Mouse (Mus musculus): ENCODE measurements around the gene 2010111I01Rik.
A peak's percentile ranks its signal among the peaks of the same experiment; 100 is the strongest.
"Not testable (repeated sequence)": the region's sequence is repeated elsewhere in the genome, so short reads cannot be mapped to it uniquely, and the experiment has no call there.

The 2010111I01Rik gene

GRCm38 (mm10) chr13:63223026-63223770, 258.5 kb downstream of the 2010111I01Rik start:
- DNase-seq = no peak

- DNase-seq = peak in 1 of 2 experiments; percentile 8
Observed at GRCm38 (mm10) chr13:63225796-63226583, 261.3 kb downstream of the 2010111I01Rik start.

GRCm38 (mm10) chr13:63227785-63228184, 263.1 kb downstream of the 2010111I01Rik start:
- no peak for DNase-seq

- peak in 1 of 2 experiments; percentile 53 for DNase-seq
Observed at GRCm38 (mm10) chr13:63230955-63231701, 266.4 kb downstream of the 2010111I01Rik start.

GRCm38 (mm10) chr13:63231702-63232070, 267.0 kb downstream of the 2010111I01Rik start:
- peak; percentile 59 to 76 for DNase-seq

- DNase-seq = no peak
Observed at GRCm38 (mm10) chr13:63232558-63232957, 267.9 kb downstream of the 2010111I01Rik start.

- DNase-seq = not testable (repeated sequence)
Observed at GRCm38 (mm10) chr13:63234520-63234919, 269.8 kb downstream of the 2010111I01Rik start.

- DNase-seq = peak in 1 of 2 experiments; percentile 60
Observed at GRCm38 (mm10) chr13:63235551-63235950, 270.9 kb downstream of the 2010111I01Rik start.

- peak in 1 of 2 experiments; percentile 17 for DNase-seq
Observed at GRCm38 (mm10) chr13:63236159-63236893, 271.6 kb downstream of the 2010111I01Rik start.

GRCm38 (mm10) chr13:63238045-63238444, 273.4 kb downstream of the 2010111I01Rik start:
- no peak for DNase-seq

GRCm38 (mm10) chr13:63239301-63239804, 274.7 kb downstream of the 2010111I01Rik start:
- no peak for DNase-seq

GRCm38 (mm10) chr13:63239877-63240671, 275.4 kb downstream of the 2010111I01Rik start:
- peak; percentile 89 to 93 for DNase-seq

GRCm38 (mm10) chr13:63240835-63241234, 276.1 kb downstream of the 2010111I01Rik start:
- peak in 1 of 2 experiments; percentile 28 for DNase-seq

GRCm38 (mm10) chr13:63241665-63242064, 277.0 kb downstream of the 2010111I01Rik start:
- peak in 1 of 2 experiments; percentile 21 for DNase-seq

GRCm38 (mm10) chr13:63242401-63243192, 277.9 kb downstream of the 2010111I01Rik start:
- DNase-seq = peak in 1 of 2 experiments; percentile 55

- DNase-seq = no peak
Observed at GRCm38 (mm10) chr13:63243586-63243985, 278.9 kb downstream of the 2010111I01Rik start.

- DNase-seq = peak in 1 of 2 experiments; percentile 53
Observed at GRCm38 (mm10) chr13:63244425-63244824, 279.7 kb downstream of the 2010111I01Rik start.

GRCm38 (mm10) chr13:63245218-63245617, 280.5 kb downstream of the 2010111I01Rik start:
- peak in 1 of 2 experiments; percentile 60 for DNase-seq

- peak in 1 of 2 experiments; percentile 5 for DNase-seq
Observed at GRCm38 (mm10) chr13:63245812-63246211, 281.1 kb downstream of the 2010111I01Rik start.

- peak in 1 of 2 experiments; percentile 26 for DNase-seq
Observed at GRCm38 (mm10) chr13:63246332-63246940, 281.7 kb downstream of the 2010111I01Rik start.
